Comparison of ENCODE assay signal across 9 mouse cellular contexts in the genomic region with DNA sequence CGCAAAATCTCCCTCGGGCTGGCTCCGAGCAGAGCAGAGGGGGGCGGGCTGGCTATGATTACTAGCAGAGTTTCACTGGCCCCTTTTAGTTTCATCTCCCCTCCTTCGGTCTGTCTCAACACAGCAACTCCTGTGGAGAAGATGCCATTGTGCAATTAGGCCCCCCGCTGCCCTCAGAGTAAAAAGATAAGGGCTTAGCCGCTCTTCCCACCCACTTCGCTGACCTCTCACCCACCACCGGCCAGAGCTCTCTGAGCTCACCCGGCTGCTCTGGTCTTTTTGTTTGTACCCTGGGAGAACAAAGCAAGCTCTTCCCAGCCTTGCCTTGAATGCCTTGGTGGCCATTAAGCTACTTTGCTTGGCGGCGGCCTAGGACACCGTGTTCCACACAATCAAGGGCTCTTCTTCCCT. TPM values are rescaled to one million over a fixed set of nuclear protein-coding genes. Genes with fewer than 3 reads are reported as not detected.
DNase-seq lines count a peak whose midpoint lies in the region; ATAC-seq and TF ChIP-seq lines count a peak whose summit lies in the region.
"Had no signal": no experiment of that assay in that cellular context is flagged by ENCODE, and none has a peak within 500 bp of the region (broad histone marks: within the 10 kb centered on the region; RNA-seq: fewer than 3 reads in every experiment).

No protein-coding gene starts in this region.

- no peaks in the 10 kb centered on the region; the same call in 1 of the 2 replicates for H3K4me1 ChIP-seq in heart, embryonic 12.5 days (replicated peaks)
- H3K4me1 ChIP-seq in ES-E14 (ENCODE audit: control insufficient read depth in 2 of 2, insufficient read depth in 2 of 2, low read length in 2 of 2, poor library complexity in 1 of 2): peaks cover 0 to 5% of the 10 kb centered on the region in 2 experiments; a peak in 1 of 4 replicates
- no peaks in the 10 kb centered on the region; the same call in 1 of the 2 replicates for H3K4me1 ChIP-seq in forebrain, embryonic 12.5 days
- no peaks in the 10 kb centered on the region; the same call in 1 of the 2 replicates for H3K4me1 ChIP-seq in liver, embryonic 16.5 days (ENCODE audit: control insufficient read depth, low read depth, low read length)

- no peak overlapping the region for H3K27ac ChIP-seq in heart, embryonic 12.5 days (ENCODE audit: poor library complexity, severe bottlenecking)
- peak overlapping the region; percentile 47; the same call in 1 of the 2 replicates for H3K27ac ChIP-seq in ES-E14 (ENCODE audit: insufficient read depth, low read depth, low read length, poor library complexity, severe bottlenecking)
- H3K27ac ChIP-seq in forebrain, embryonic 12.5 days: no peak overlapping the region
- no peak overlapping the region for H3K27ac ChIP-seq in liver, embryonic 16.5 days (ENCODE audit: low read length)

- no peaks in the 10 kb centered on the region for H3K9me3 ChIP-seq in heart, embryonic 12.5 days (replicated peaks)
- H3K9me3 ChIP-seq in ES-E14 (ENCODE audit: control insufficient read depth, insufficient read depth, low read depth, low read length): no peaks in the 10 kb centered on the region
- H3K9me3 ChIP-seq in forebrain, embryonic 12.5 days: no peaks in the 10 kb centered on the region
- no peaks in the 10 kb centered on the region for H3K9me3 ChIP-seq in liver, embryonic 16.5 days (replicated peaks; ENCODE audit: control insufficient read depth, low read length)

- H3K9ac ChIP-seq in heart, embryonic 12.5 days: no peak overlapping the region
- H3K9ac ChIP-seq in ES-E14 (ENCODE audit: insufficient read depth, low read depth, low read length, poor library complexity, severe bottlenecking): no peak overlapping the region
- H3K9ac ChIP-seq in forebrain, embryonic 12.5 days: no peak overlapping the region
- H3K9ac ChIP-seq in liver, embryonic 16.5 days (ENCODE audit: low read depth, low read length): no peak overlapping the region

- H3K27me3 ChIP-seq in heart, embryonic 12.5 days (replicated peaks): no peaks in the 10 kb centered on the region
- peaks cover 12% of the 10 kb centered on the region for H3K27me3 ChIP-seq in forebrain, embryonic 12.5 days
- H3K27me3 ChIP-seq in liver, embryonic 16.5 days (ENCODE audit: control insufficient read depth, insufficient read depth, low read depth, low read length): no peaks in the 10 kb centered on the region; the same call in 1 of the 2 replicates

- 14% methylated on average over 13 of the region's 13 CpGs for WGBS in heart, embryonic 12.5 days
- WGBS in forebrain, embryonic 12.5 days: 22% methylated on average over 13 of the region's 13 CpGs
- WGBS in liver, embryonic 16.5 days (ENCODE audit: insufficient replicate concordance): 41% methylated on average over 13 of the region's 13 CpGs

- H3K4me3 ChIP-seq in heart, embryonic 12.5 days: peak overlapping the region; percentile 18; the same call in 1 of the 2 replicates
- no peak overlapping the region; a peak in 1 of 4 replicates for H3K4me3 ChIP-seq in ES-E14 (ENCODE audit: insufficient read depth in 1 of 2, low read depth in 1 of 2, low read length in 2 of 2, poor library complexity in 1 of 2, severe bottlenecking in 1 of 2)
- H3K4me3 ChIP-seq in forebrain, embryonic 12.5 days (replicated peaks): no peak overlapping the region
- H3K4me3 ChIP-seq in liver, embryonic 16.5 days (ENCODE audit: low read depth, low read length): no peak overlapping the region

- in situ Hi-C loops in ES-E14 (cut with MboI; ENCODE audit: low sequenced_read_pairs in 2 of 2, unreplicated experiment in 2 of 2): no loop called here

- ATAC-seq in heart, embryonic 12.5 days (ENCODE audit: insufficient number of reproducible peaks, low FRiP score): no peak
- peak; percentile 39; the same call in 1 of the 2 replicates for ATAC-seq in forebrain, embryonic 12.5 days (ENCODE audit: low FRiP score)
- 0 out of 2 replicates have a peak, but pooled peaks have one; percentile 37 for ATAC-seq in liver, embryonic 16.5 days (ENCODE audit: low read depth)

- intact Hi-C loops in gastrocnemius, postnatal 36 days (cut with DNase I): no loop called here

- no peaks in the 10 kb centered on the region for H3K36me3 ChIP-seq in heart, embryonic 12.5 days
- no peaks in the 10 kb centered on the region for H3K36me3 ChIP-seq in ES-E14 (ENCODE audit: control insufficient read depth, insufficient read depth, low read length, poor library complexity, severe bottlenecking)
- no peaks in the 10 kb centered on the region for H3K36me3 ChIP-seq in forebrain, embryonic 12.5 days (replicated peaks)
- H3K36me3 ChIP-seq in liver, embryonic 16.5 days (ENCODE audit: control insufficient read depth, insufficient read depth): no peaks in the 10 kb centered on the region

- no peak for DNase-seq in heart, adult 9 months (ENCODE audit: low spot score in 2 of 2)
- DNase-seq in ES-E14 (ENCODE audit: low read depth, low spot score): peak; percentile 63
- no peak for DNase-seq in natural killer cell, adult 2 months (ENCODE audit: low spot score in 2 of 2)
- DNase-seq in right cerebral cortex, adult 18-20 months: no peak
- no peak for DNase-seq in gastrocnemius, postnatal 36 days
- DNase-seq: kidney, adult 11 months had no signal

- peak overlapping the region; percentile 52 for H3K4me2 ChIP-seq in heart, embryonic 12.5 days
- no peak overlapping the region; the same call in 1 of the 2 replicates for H3K4me2 ChIP-seq in forebrain, embryonic 12.5 days
- 0 out of 2 replicates have a peak overlapping the region, but pooled peaks have one; percentile 3 for H3K4me2 ChIP-seq in liver, embryonic 16.5 days (ENCODE audit: low read depth, low read length)

TF ChIP-seq in ES-E14, 5 proteins besides CTCF, POLR2A, EP300 and RAD21:
- TF ChIP-seq HCFC1 (IDR thresholded peaks at IDR 0.05; ENCODE audit: borderline replicate concordance, insufficient read depth, low read length) (no peak), MAFK (IDR thresholded peaks at IDR 0.05; ENCODE audit: insufficient read depth, low read depth, low read length) (no peak), ZNF384 (IDR thresholded peaks at IDR 0.05; ENCODE audit: low read depth, low read length) (no peak), ZC3H11A (IDR thresholded peaks at IDR 0.05; ENCODE audit: borderline replicate concordance, low read depth, low read length) (no peak), CHD2 (IDR thresholded peaks at IDR 0.05; ENCODE audit: low read depth, low read length) (no peak)
TF ChIP-seq in ES-E14: peak in this region for 0.

RNA-seq across cellular contexts. Expression of a gene that starts 32.8 kb away (rescaled TPM):
- 414 and 428 TPM in 2 replicates for polyA plus RNA-seq in heart, embryonic 12.5 days (2016; fragmentation: Nextera tagmentation; extraction: Ambion mirVana)
- total RNA-seq in ES-E14 (2012; rRNA removed): 158 and 276 TPM in 2 replicates
- polyA plus RNA-seq in forebrain, embryonic 12.5 days (2016; fragmentation: Nextera tagmentation; extraction: Ambion mirVana): 281 and 291 TPM in 2 replicates
- polyA plus RNA-seq in liver, embryonic 16.5 days (2015; fragmentation: Nextera tagmentation; extraction: Ambion mirVana): 354 and 355 TPM in 2 replicates
- total RNA-seq in gastrocnemius, postnatal 36 days (2021): 10 to 100 TPM; 73.8 to 88.7 TPM
